Mouse (Mus musculus): ENCODE results near the gene Pex11g. TPM values are rescaled to one million over a fixed set of nuclear protein-coding genes. Genes with fewer than 3 reads are reported as not detected.
A peak's percentile ranks its signal among the peaks of the same experiment; 100 is the strongest.

The Pex11g gene
- total and polyA plus RNA-seq, 3 experiments = 0.35 to 1.4 TPM; not detected in 1

DNA sequence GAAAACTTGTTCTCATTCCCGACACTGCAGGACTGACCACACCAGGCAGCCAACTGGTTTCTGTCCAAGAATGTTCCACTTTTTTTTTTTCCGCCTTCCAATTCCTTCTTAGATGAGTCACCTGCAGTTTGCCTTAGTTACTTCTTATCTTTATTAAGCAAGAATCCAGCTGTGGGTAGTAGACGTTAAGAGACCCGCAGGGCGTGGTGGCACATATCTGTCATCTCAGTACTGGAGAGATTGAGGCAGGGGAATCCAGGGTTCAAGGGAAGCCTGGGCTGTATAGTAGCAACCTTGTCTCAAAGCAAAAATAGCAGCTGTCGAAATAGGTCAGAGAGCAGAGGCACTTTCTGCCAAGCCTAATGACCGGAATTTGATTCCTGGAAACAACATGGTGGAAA, 55.6 kb downstream of the Pex11g start:
- H3K4me1 ChIP-seq (ENCODE audit: control insufficient read depth in 1 of 2, insufficient read depth in 2 of 2, low read length in 2 of 2) = peaks cover 21 to 46% of the 10 kb centered on the region in 2 experiments
- H3K36me3 ChIP-seq (ENCODE audit: control insufficient read depth in 1 of 2, insufficient read depth in 2 of 2, low read length in 2 of 2) = peaks cover 0 to 45% of the 10 kb centered on the region in 2 experiments; a peak in 2 of 4 replicates
- no peak overlapping the region for H3K9ac ChIP-seq (ENCODE audit: control insufficient read depth, low read depth, low read length, poor library complexity, severe bottlenecking)
- H3K27ac ChIP-seq (ENCODE audit: control insufficient read depth, low read depth, low read length) = peak overlapping the region; percentile 78
- no peaks in the 10 kb centered on the region for H3K79me2 ChIP-seq (ENCODE audit: control insufficient read depth, insufficient read depth, low read length, poor library complexity)
- H3K9me3 ChIP-seq (replicated peaks; ENCODE audit: insufficient read depth, low read length) = no peaks in the 10 kb centered on the region
- DNase-seq (ENCODE audit: low read depth, low spot score) = peak; percentile 91
- no peaks in the 10 kb centered on the region for H3K27me3 ChIP-seq (ENCODE audit: control insufficient read depth in 1 of 2, insufficient read depth in 2 of 2, low read length in 2 of 2)
- H3K4me3 ChIP-seq (ENCODE audit: control insufficient read depth in 1 of 2, insufficient read depth in 1 of 2, low read depth in 2 of 2, low read length in 2 of 2) = no peak overlapping the region
- TF ChIP-seq SIN3A (IDR thresholded peaks at IDR 0.05; ENCODE audit: low read length) (peak; percentile 67), TBP (IDR thresholded peaks at IDR 0.05; ENCODE audit: low read depth, low read length) (no peak), GABPA (IDR thresholded peaks at IDR 0.05; ENCODE audit: low read depth, low read length) (no peak), RCOR1 (IDR thresholded peaks at IDR 0.05; ENCODE audit: low read depth, low read length) (peak; percentile 90), CHD1 (IDR thresholded peaks at IDR 0.05; ENCODE audit: low read depth, low read length) (no peak), JUND (IDR thresholded peaks at IDR 0.05; ENCODE audit: low read depth, low read length) (peak; percentile 73; the same call in 1 of the 2 replicates), CTCF (IDR thresholded peaks at IDR 0.05 in 2 of 3, conservative IDR thresholded peaks at IDR 0.05 in 1 of 3; ENCODE audit: control insufficient read depth in 1 of 3, insufficient read depth in 1 of 3, low read depth in 2 of 3, low read length in 3 of 3, poor library complexity in 1 of 3, severe bottlenecking in 1 of 3) (no peak), ELF1 (IDR thresholded peaks at IDR 0.05; ENCODE audit: low read depth, low read length) (no peak; the same call in 1 of the 2 replicates), MAFK (IDR thresholded peaks at IDR 0.05; ENCODE audit: borderline replicate concordance, low read depth, low read length) (no peak), MXI1 (IDR thresholded peaks at IDR 0.05; ENCODE audit: low read depth, low read length) (no peak), EP300 (IDR thresholded peaks at IDR 0.05; ENCODE audit: low read depth in 1 of 2, low read length in 2 of 2) (peak; percentile 91 to 98), MAZ (IDR thresholded peaks at IDR 0.05; ENCODE audit: low read depth, low read length) (no peak), CHD2 (IDR thresholded peaks at IDR 0.05; ENCODE audit: low read length) (no peak), HCFC1 (IDR thresholded peaks at IDR 0.05; ENCODE audit: low read depth, low read length) (no peak), ZKSCAN1 (IDR thresholded peaks at IDR 0.05; ENCODE audit: low read depth, low read length) (no peak), USF1 (IDR thresholded peaks at IDR 0.05; ENCODE audit: low read depth, low read length) (no peak), POLR2A (IDR thresholded peaks at IDR 0.05; ENCODE audit: control insufficient read depth in 1 of 2, insufficient read depth in 1 of 2, low read depth in 1 of 2, low read length in 2 of 2, poor library complexity in 1 of 2) (no peak), MYC (IDR thresholded peaks at IDR 0.05; ENCODE audit: low read depth, low read length) (no peak), BHLHE40 (IDR thresholded peaks at IDR 0.05; ENCODE audit: borderline replicate concordance, low read depth, low read length) (peak; percentile 65; the same call in 1 of the 2 replicates), TCF12 (IDR thresholded peaks at IDR 0.05; ENCODE audit: low read depth, low read length) (peak; percentile 95), ZMIZ1 (IDR thresholded peaks at IDR 0.05; ENCODE audit: low read depth, low read length) (no peak), NELFE (IDR thresholded peaks at IDR 0.05; ENCODE audit: low read depth, low read length) (no peak), MYB (IDR thresholded peaks at IDR 0.05; ENCODE audit: low read depth, low read length) (peak; percentile 82), MAX (IDR thresholded peaks at IDR 0.05; ENCODE audit: low read length) (no peak), GATA1 (IDR thresholded peaks at IDR 0.05; ENCODE audit: low read depth, low read length) (peak; percentile 93), SMC3 (IDR thresholded peaks at IDR 0.05; ENCODE audit: low read depth, low read length) (no peak), NRF1 (IDR thresholded peaks at IDR 0.05; ENCODE audit: insufficient read depth, low read depth, low read length, poor library complexity, severe bottlenecking) (no peak), UBTF (IDR thresholded peaks at IDR 0.05; ENCODE audit: borderline replicate concordance, insufficient read depth, low read depth, low read length) (no peak), ZC3H11A (IDR thresholded peaks at IDR 0.05; ENCODE audit: low read depth, low read length) (no peak), POLR2AphosphoS2 (IDR thresholded peaks at IDR 0.05; ENCODE audit: low read length) (no peak), RAD21 (IDR thresholded peaks at IDR 0.05; ENCODE audit: low read depth, low read length) (no peak), TAL1 (IDR thresholded peaks at IDR 0.05; ENCODE audit: low read length) (peak; percentile 87), ETS1 (IDR thresholded peaks at IDR 0.05; ENCODE audit: low read depth, low read length) (peak; percentile 96), KAT2A (conservative IDR thresholded peaks at IDR 0.05; ENCODE audit: low read depth, low read length) (no peak), POLR2AphosphoS5 (IDR thresholded peaks at IDR 0.05; ENCODE audit: borderline replicate concordance, low read depth, low read length) (no peak), E2F4 (IDR thresholded peaks at IDR 0.05; ENCODE audit: borderline replicate concordance, low read depth, low read length) (no peak), USF2 (IDR thresholded peaks at IDR 0.05; ENCODE audit: borderline replicate concordance in 1 of 2, insufficient read depth in 1 of 2, low read depth in 1 of 2, low read length in 2 of 2) (no peak), MEF2A (IDR thresholded peaks at IDR 0.05; ENCODE audit: extremely low read depth, insufficient replicate concordance, low read depth, low read length, poor library complexity, severe bottlenecking) (no peak)

Data from MEL (cell line).